Mouse (Mus musculus) midbrain, embryonic 16.5 days (tissue): ENCODE results near the gene Dock11. TPM values are rescaled to one million over a fixed set of nuclear protein-coding genes. Genes with fewer than 3 reads are reported as not detected.

Experiments used
- ATAC-seq: fragments of 200-750 bp; cut with Nextera tagmentation; 2 replicates; pipeline ENCODE4 v1.8.0; 2017; ENCODE audit warnings: moderate TSS enrichment
- H3K27ac ChIP-seq: fragments of 300-500 bp; sonication (generic); 2 replicates; pipeline ENCODE4 v1.5.1; 2014; ENCODE audit warnings: mild to moderate bottlenecking, low read length, mixed read lengths
- H3K27me3 ChIP-seq: fragments of 300-500 bp; sonication (generic); 2 replicates; pipeline ENCODE4 v1.6.1; 2014; ENCODE audit warnings: low read depth, low read length, mixed read lengths; ENCODE audit not compliant: control insufficient read depth, insufficient read depth
- H3K36me3 ChIP-seq: fragments of 300-500 bp; sonication (generic); 2 replicates; pipeline ENCODE4 v1.6.1; 2014; ENCODE audit warnings: mild to moderate bottlenecking, low read length, moderate library complexity, mixed read lengths; ENCODE audit not compliant: control insufficient read depth, insufficient read depth
- H3K4me1 ChIP-seq: fragments of 300-500 bp; sonication (generic); 2 replicates; pipeline ENCODE4 v1.6.1; 2014; ENCODE audit warnings: mild to moderate bottlenecking, low read length, mixed read lengths; ENCODE audit not compliant: control insufficient read depth, insufficient read depth
- H3K4me2 ChIP-seq: fragments of 300-500 bp; sonication (generic); 2 replicates; pipeline ENCODE4 v1.6.1; 2014; ENCODE audit warnings: mild to moderate bottlenecking, low read length, mixed read lengths
- H3K4me3 ChIP-seq: fragments of 300-500 bp; sonication (generic); 2 replicates; pipeline ENCODE4 v1.5.1; 2014; ENCODE audit warnings: low read depth, mild to moderate bottlenecking, low read length, moderate library complexity, mixed read lengths
- H3K9ac ChIP-seq: fragments of 300-500 bp; sonication (generic); 2 replicates; pipeline ENCODE4 v1.6.1; 2014; ENCODE audit warnings: low read depth, low read length, mixed read lengths
- H3K9me3 ChIP-seq: fragments of 300-500 bp; sonication (generic); replicated peaks from 2 replicates; pipeline ENCODE4 v1.6.1; 2014; ENCODE audit warnings: mild to moderate bottlenecking, low read length, mixed read lengths; ENCODE audit not compliant: control insufficient read depth, poor library complexity, severe bottlenecking
- WGBS: fragments of 180-500 bp; shearing (Covaris S2); extraction: QIAGEN DNeasy Blood & Tissue Kit; methylation state at CpG from one replicate; pipeline ENCODE4 v1.1.7; 2014; 5-methylcytosine and 5-hydroxymethylcytosine counted together
- polyA plus RNA-seq: library from polyadenylated mRNA; unstranded; fragments of >200 nt; fragmentation: Nextera tagmentation; extraction: Ambion mirVana; gene quantifications from 2 replicates; pipeline ENCODE4 v1.2.1, GENCODE M21; 2015

Gene Dock11
- polyA plus RNA-seq, 1 experiment from 2014 or later, result 12.7 TPM

GRCm38 (mm10) chrX:35932952-35933351, 44.3 kb downstream of the Dock11 start:
- Histone ChIP-seq H3K9me3 (no peaks in the 10 kb centered on the region), H3K27ac (no peak overlapping the region), H3K4me2 (no peak overlapping the region), H3K9ac (no peak overlapping the region), H3K27me3 (no peaks in the 10 kb centered on the region), H3K4me1 (no peaks in the 10 kb centered on the region), H3K4me3 (no peak overlapping the region), H3K36me3 (no peaks in the 10 kb centered on the region)
- no peak for ATAC-seq

- Histone ChIP-seq H3K9me3 (no peaks in the 10 kb centered on the region), H3K27ac (no peak overlapping the region), H3K4me2 (no peak overlapping the region), H3K4me3 (no peak overlapping the region), H3K4me1 (no peaks in the 10 kb centered on the region), H3K27me3 (no peaks in the 10 kb centered on the region), H3K9ac (no peak overlapping the region), H3K36me3 (no peaks in the 10 kb centered on the region)
- no peak for ATAC-seq
- WGBS, result 80% methylated on average over 5 of the region's 5 CpGs
These were observed 49.5 kb downstream of the Dock11 start for GRCm38 (mm10) chrX:35938112-35938511.

DNA sequence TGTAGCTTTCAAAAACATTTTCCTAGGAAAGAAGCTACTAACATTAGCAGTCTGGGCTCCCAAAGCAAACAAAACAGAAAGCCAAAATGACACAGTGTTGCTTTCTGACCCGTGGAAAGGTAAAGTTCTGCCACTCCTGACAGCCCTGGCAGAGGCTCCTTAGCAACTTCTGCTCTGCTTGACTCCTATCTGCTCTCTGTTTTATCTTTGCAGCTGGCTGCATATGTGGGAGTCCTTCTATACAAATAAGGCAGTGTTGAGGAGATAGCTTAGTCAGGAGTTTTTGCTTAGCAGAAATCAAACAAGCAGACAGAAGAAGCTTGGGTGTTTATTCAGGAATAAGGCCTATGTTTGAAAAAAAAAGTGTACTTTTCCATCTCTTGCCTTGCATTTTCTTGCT, 57.8 kb downstream of the Dock11 start:
- no peak for ATAC-seq
- 75% methylated on average over 1 of the region's 1 CpGs for WGBS
- no peaks in the 10 kb centered on the region for H3K4me1 ChIP-seq

GRCm38 (mm10) chrX:35950135-35950534, 61.5 kb downstream of the Dock11 start:
- WGBS, result 89% methylated on average over 4 of the region's 4 CpGs
- Histone ChIP-seq H3K27ac (no peak overlapping the region), H3K4me3 (no peak overlapping the region), H3K27me3 (no peaks in the 10 kb centered on the region), H3K9ac (no peak overlapping the region), H3K9me3 (no peaks in the 10 kb centered on the region), H3K36me3 (no peaks in the 10 kb centered on the region), H3K4me2 (no peak overlapping the region), H3K4me1 (no peaks in the 10 kb centered on the region)
- ATAC-seq, result no peak

More for the DNA sequence above, 57.8 kb downstream of the Dock11 start:
- H3K4me3 ChIP-seq, result no peak overlapping the region
- H3K27ac ChIP-seq, result no peak overlapping the region
- H3K27me3 ChIP-seq, result no peaks in the 10 kb centered on the region
- H3K9me3 ChIP-seq, result no peaks in the 10 kb centered on the region
- H3K4me2 ChIP-seq, result no peak overlapping the region
- H3K36me3 ChIP-seq, result no peaks in the 10 kb centered on the region
- no peak overlapping the region for H3K9ac ChIP-seq

GRCm38 (mm10) chrX:35951945-35952344, 63.3 kb downstream of the Dock11 start:
- no peak overlapping the region for H3K4me2 ChIP-seq
- ATAC-seq, result no peak
- no peaks in the 10 kb centered on the region for H3K36me3 ChIP-seq
- WGBS, result 66% methylated on average over 3 of the region's 3 CpGs
- no peaks in the 10 kb centered on the region for H3K9me3 ChIP-seq
- H3K4me3 ChIP-seq, result no peak overlapping the region
- no peaks in the 10 kb centered on the region for H3K27me3 ChIP-seq
- no peaks in the 10 kb centered on the region for H3K4me1 ChIP-seq
- no peak overlapping the region for H3K9ac ChIP-seq
- no peak overlapping the region for H3K27ac ChIP-seq

DNA sequence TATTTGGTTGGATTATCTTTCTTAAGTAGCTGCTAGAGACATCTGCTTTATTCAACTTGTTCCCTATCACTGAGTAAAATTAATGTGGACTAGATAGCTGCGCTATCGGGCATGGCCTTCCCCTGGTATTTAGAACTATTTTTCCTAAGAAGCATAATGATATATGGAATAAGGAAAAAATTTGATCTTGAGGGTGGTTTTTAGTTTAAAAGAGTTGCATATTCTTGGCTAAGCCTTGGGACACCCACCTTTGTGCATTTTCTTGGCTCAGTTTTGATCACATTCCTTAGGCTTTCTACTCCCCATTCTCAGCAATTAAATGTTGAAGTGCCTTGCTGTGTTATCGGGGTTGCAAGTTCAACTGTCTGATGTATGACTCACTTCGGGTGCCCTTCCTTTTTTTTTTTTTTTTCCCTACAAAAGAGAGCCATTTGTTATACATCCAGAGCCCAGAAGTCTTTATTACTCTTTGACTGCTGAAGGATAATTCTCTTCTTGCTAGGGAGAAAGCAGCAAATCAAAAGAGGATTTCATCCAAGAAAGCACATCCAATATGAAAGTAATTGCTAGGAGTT, 64.0 kb downstream of the Dock11 start:
- Histone ChIP-seq H3K9me3 (no peaks in the 10 kb centered on the region), H3K9ac (no peak overlapping the region), H3K36me3 (no peaks in the 10 kb centered on the region), H3K4me1 (no peaks in the 10 kb centered on the region), H3K4me3 (no peak overlapping the region), H3K27me3 (no peaks in the 10 kb centered on the region), H3K4me2 (no peak overlapping the region), H3K27ac (no peak overlapping the region)
- 83% methylated on average over 4 of the region's 4 CpGs for WGBS
- no peak for ATAC-seq

GRCm38 (mm10) chrX:35956236-35956635, 67.6 kb downstream of the Dock11 start:
- H3K9me3 ChIP-seq, result no peaks in the 10 kb centered on the region
- no peak for ATAC-seq

DNA sequence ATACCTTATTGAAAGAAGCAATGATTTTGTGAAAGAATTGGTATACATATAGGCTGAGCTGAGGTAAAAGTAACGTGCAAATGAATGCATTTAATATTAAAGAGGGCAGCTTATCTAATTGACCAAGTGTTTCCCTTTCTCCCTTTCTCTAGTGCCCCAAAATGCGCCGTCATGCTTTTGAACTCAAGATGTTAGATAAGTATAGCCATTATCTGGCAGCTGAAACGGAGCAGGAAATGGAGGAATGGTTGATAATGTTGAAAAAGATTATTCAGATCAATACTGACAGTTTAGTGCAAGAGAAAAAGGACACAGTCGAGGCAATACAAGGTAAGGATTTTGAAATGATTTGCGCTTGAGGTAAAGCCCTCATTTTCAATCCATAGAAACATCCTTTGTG, 74.5 kb downstream of the Dock11 start:
- no peaks in the 10 kb centered on the region for H3K4me1 ChIP-seq
- no peak overlapping the region for H3K9ac ChIP-seq
- H3K4me3 ChIP-seq, result no peak overlapping the region
- no peaks in the 10 kb centered on the region for H3K9me3 ChIP-seq
- no peaks in the 10 kb centered on the region for H3K27me3 ChIP-seq
- WGBS, result 74% methylated on average over 6 of the region's 6 CpGs
- H3K4me2 ChIP-seq, result no peak overlapping the region
- ATAC-seq, result no peak
- H3K27ac ChIP-seq, result no peak overlapping the region
- no peaks in the 10 kb centered on the region for H3K36me3 ChIP-seq

More at GRCm38 (mm10) chrX:35956236-35956635, 67.6 kb downstream of the Dock11 start:
- H3K4me1 ChIP-seq, result no peaks in the 10 kb centered on the region
- no peak overlapping the region for H3K27ac ChIP-seq
- H3K4me3 ChIP-seq, result no peak overlapping the region
- no peak overlapping the region for H3K9ac ChIP-seq
- H3K27me3 ChIP-seq, result no peaks in the 10 kb centered on the region
- no peaks in the 10 kb centered on the region for H3K36me3 ChIP-seq
- H3K4me2 ChIP-seq, result no peak overlapping the region

DNA sequence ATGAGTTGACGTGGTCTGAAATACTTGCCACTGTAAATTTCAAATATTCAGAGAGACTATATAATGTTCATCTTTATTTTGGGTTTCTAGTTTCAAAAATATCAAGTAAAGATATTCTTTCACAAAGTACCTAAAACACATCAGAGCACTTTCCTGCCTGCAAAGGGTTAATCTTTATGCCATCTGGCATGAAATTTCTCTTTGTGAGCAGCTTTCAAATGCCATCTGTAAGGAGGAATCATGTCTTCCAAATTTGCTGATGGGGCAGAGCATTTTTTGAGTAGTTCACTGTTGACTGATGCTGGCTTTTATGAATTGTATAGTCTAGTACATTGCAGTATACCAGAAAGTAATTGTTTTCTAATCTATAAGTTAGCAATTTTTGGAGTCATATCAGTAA, 80.6 kb downstream of the Dock11 start:
- H3K9ac ChIP-seq, result no peak overlapping the region
- WGBS, result 70% methylated on average over 1 of the region's 1 CpGs
- H3K27ac ChIP-seq, result no peak overlapping the region
- ATAC-seq, result no peak
- H3K27me3 ChIP-seq, result no peaks in the 10 kb centered on the region
- no peaks in the 10 kb centered on the region for H3K36me3 ChIP-seq
- no peak overlapping the region for H3K4me3 ChIP-seq
- no peaks in the 10 kb centered on the region for H3K4me1 ChIP-seq
- H3K4me2 ChIP-seq, result no peak overlapping the region
- no peaks in the 10 kb centered on the region for H3K9me3 ChIP-seq
